Mouse (Mus musculus): Measurements from ENCODE around the gene Tgfb2.

- no peak for TF ChIP-seq CTCF (IDR thresholded peaks at IDR 0.05; ENCODE audit: control insufficient read depth, insufficient read depth, low read length)
- no peak for TF ChIP-seq POLR2A (IDR thresholded peaks at IDR 0.05; ENCODE audit: borderline replicate concordance, control insufficient read depth, low read depth, low read length)
These were observed 117.6 kb downstream of the Tgfb2 start for GRCm38 (mm10) chr1:186588226-186588625.
